Mouse (Mus musculus) liver, embryonic 15.5 days (tissue): ENCODE results near the gene Arhgef15. TPM values are rescaled to one million over a fixed set of nuclear protein-coding genes. Genes with fewer than 3 reads are reported as not detected.

Experiments used
- microRNA-seq: library from miRNA; unstranded; fragments of <30 nt; microRNA quantifications from one replicate; pipeline ENCODE4, GENCODE M21; 2016
- polyA plus RNA-seq: library from polyadenylated mRNA; unstranded; fragments of >200 nt; fragmentation: Nextera tagmentation; extraction: Ambion mirVana; gene quantifications from 2 replicates; pipeline ENCODE4 v1.2.1, GENCODE M21; 2015

Gene Arhgef15
- polyA plus RNA-seq, 1 experiment from 2014 or later: 1.4 TPM

Small RNA genes within 50 kb of the gene (microRNA-seq; reads per million reads assigned to microRNA genes)
- 3.8 reads per million, percentile 11 among the genes with 10 or more reads in this experiment for gene Mir3062

Other genes starting within 250 kb of the Arhgef15 start
- 37.6 and 41.7 TPM in 2 replicates for gene Ndel1, start 85.6 kb downstream of the Arhgef15 start, polyA plus RNA-seq
- 0.13 TPM in 2 replicates for gene Rnf222, start 68.9 kb downstream of the Arhgef15 start, polyA plus RNA-seq
- 434 and 517 TPM in 2 replicates for gene Rpl26, start 55.9 kb downstream of the Arhgef15 start, polyA plus RNA-seq
- not detected in 2 replicates for gene Odf4, start 30.4 kb downstream of the Arhgef15 start, polyA plus RNA-seq
- gene Slc25a35, start 10.7 kb upstream of the Arhgef15 start, polyA plus RNA-seq: 0.44 and 0.46 TPM in 2 replicates
- 21.7 and 22.4 TPM in 2 replicates for gene Rangrf, start 17.7 kb upstream of the Arhgef15 start, polyA plus RNA-seq
- gene Pfas, start 51.0 kb upstream of the Arhgef15 start, polyA plus RNA-seq: 17.0 and 18.5 TPM in 2 replicates
- 20.5 and 20.9 TPM in 2 replicates for gene Ctc1, start 58.4 kb upstream of the Arhgef15 start, polyA plus RNA-seq
- gene Aurkb, start 88.2 kb upstream of the Arhgef15 start, polyA plus RNA-seq: 111 and 115 TPM in 2 replicates
- gene Borcs6, start 102.2 kb upstream of the Arhgef15 start, polyA plus RNA-seq: 4.3 and 5.3 TPM in 2 replicates
- gene Tmem107, start 113.3 kb upstream of the Arhgef15 start, polyA plus RNA-seq: 20.2 and 21.6 TPM in 2 replicates
- gene Vamp2, start 131.0 kb upstream of the Arhgef15 start, polyA plus RNA-seq: 14.9 and 19.6 TPM in 2 replicates
- gene Per1, start 137.7 kb upstream of the Arhgef15 start, polyA plus RNA-seq: 6.4 and 7.6 TPM in 2 replicates
- 0.12 and 0.18 TPM in 2 replicates for gene Hes7, start 162.9 kb upstream of the Arhgef15 start, polyA plus RNA-seq
- gene 9130213A22Rik, start 165.1 kb upstream of the Arhgef15 start, polyA plus RNA-seq: 0.07 TPM in 1 of 2 replicates, not detected in the other
- gene Aloxe3, start 168.4 kb upstream of the Arhgef15 start, polyA plus RNA-seq: 0.13 TPM in 1 of 2 replicates, not detected in the other
- not detected in 2 replicates for gene Alox12b, start 199.5 kb upstream of the Arhgef15 start, polyA plus RNA-seq
- 0.05 and 0.06 TPM in 2 replicates for gene Alox8, start 240.4 kb upstream of the Arhgef15 start, polyA plus RNA-seq